Mouse (Mus musculus) bone marrow, adult 2 months (tissue): ENCODE measurements around the gene Magt1.

Experiments used
- CTCF ChIP-seq: fragments of 200-500 bp; IDR thresholded peaks from 2 replicates; pipeline ENCODE4 v1.5.1; 2011; ENCODE audit warnings: low read length, control low read depth; ENCODE audit not compliant: control insufficient read depth, insufficient read depth
- POLR2A ChIP-seq: fragments of 200-500 bp; IDR thresholded peaks from 2 replicates; pipeline ENCODE4 v1.6.1; 2011; ENCODE audit warnings: low read depth, mild to moderate bottlenecking, control low read depth, low read length, borderline replicate concordance; ENCODE audit not compliant: control insufficient read depth

- TF ChIP-seq POLR2A (no peak), CTCF (no peak)
Observed at GRCm38 (mm10) chrX:106010762-106011161, 944 bp downstream of the Magt1 start.
